Comparison of ENCODE assay signal across 5 mouse cellular contexts in genomic region chr7:3128564-3128963, GRCm38 (mm10). TPM values are rescaled to one million over a fixed set of nuclear protein-coding genes. Genes with fewer than 3 reads are reported as not detected.
"Had no signal": no experiment of that assay in that cellular context is flagged by ENCODE, and none has a peak within 500 bp of the region (broad histone marks: within the 10 kb centered on the region; RNA-seq: fewer than 3 reads in every experiment).

No protein-coding gene starts in this region.

RNA-seq across cellular contexts. Expression of gene AU018091, which starts 40.4 kb away (rescaled TPM):
- polyA plus RNA-seq: neural tube, embryonic 13.5 days; neural tube, embryonic 14.5 days; neural tube, embryonic 15.5 days; small intestine, adult 2 months; thymus, postnatal 0 days had no signal
